In the genomic region with DNA sequence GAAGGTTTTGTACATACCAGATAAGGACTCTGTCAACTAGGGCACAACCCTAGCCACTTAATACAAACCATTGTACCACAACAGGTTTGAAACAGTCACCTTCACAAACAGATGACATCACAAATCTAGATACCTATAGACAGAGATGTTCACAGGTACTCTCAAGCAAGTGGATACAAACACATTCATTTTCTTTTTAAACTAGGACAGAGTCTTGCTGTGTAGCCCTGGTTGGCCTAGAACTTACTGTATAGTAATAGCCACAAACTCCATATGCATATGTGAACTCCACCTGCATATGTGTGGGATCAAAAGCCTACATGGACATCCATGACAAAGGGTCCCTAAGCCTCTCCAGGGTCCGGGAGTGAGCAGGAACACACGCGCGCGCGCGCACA, we compare ENCODE assay signal across 8 mouse cellular contexts. TPM values are rescaled to one million over a fixed set of nuclear protein-coding genes. Genes with fewer than 3 reads are reported as not detected.
DNase-seq lines count a peak whose midpoint lies in the region; ATAC-seq and TF ChIP-seq lines count a peak whose summit lies in the region.

A gene (plus strand): TSS at position 301 of the 398 bp plus-strand sequence.

- H3K79me2 ChIP-seq in heart, adult 2 months (replicated peaks; ENCODE audit: control insufficient read depth, insufficient read depth, low read length): no peaks in the 10 kb centered on the region

- intact Hi-C loops in heart, adult 2 months (cut with DNase I): no loop called here
- intact Hi-C loops in heart, postnatal 10 days (cut with DNase I): no loop called here

- H3K4me3 ChIP-seq in heart, adult 2 months: peak within 1 kb of the TSS; percentile 52
- H3K4me3 ChIP-seq in limb, embryonic 11.5 days (ENCODE audit: low read depth, low read length): peak within 1 kb of the TSS; percentile 74
- peak within 1 kb of the TSS; percentile 68 for H3K4me3 ChIP-seq in stomach, postnatal 0 days (ENCODE audit: low read depth, low read length)

- no peak for TF ChIP-seq CTCF in heart, adult 2 months (IDR thresholded peaks at IDR 0.05)
- TF ChIP-seq CTCF in stomach, postnatal 0 days (IDR thresholded peaks at IDR 0.05; ENCODE audit: low read depth): no peak

- 4% methylated on average over 7 of the region's 7 CpGs for WGBS in heart, adult 2 months
- 9% methylated on average over 7 of the region's 7 CpGs for WGBS in limb, embryonic 11.5 days
- WGBS in stomach, postnatal 0 days: 0% methylated on average over 2 of the region's 7 CpGs

- no peaks in the 10 kb centered on the region for H3K36me3 ChIP-seq in heart, adult 2 months (ENCODE audit: control insufficient read depth, insufficient read depth, low read length)
- H3K36me3 ChIP-seq in limb, embryonic 11.5 days (ENCODE audit: control insufficient read depth, insufficient read depth, low read length): no peaks in the 10 kb centered on the region
- no peaks in the 10 kb centered on the region for H3K36me3 ChIP-seq in stomach, postnatal 0 days (ENCODE audit: control insufficient read depth, insufficient read depth, low read length)

- H3K9me3 ChIP-seq in limb, embryonic 11.5 days (ENCODE audit: control insufficient read depth, low read length): no peaks in the 10 kb centered on the region
- H3K9me3 ChIP-seq in stomach, postnatal 0 days (ENCODE audit: control insufficient read depth, low read length): no peaks in the 10 kb centered on the region

- peak within 1 kb of the TSS; percentile 35; the same call in 1 of the 2 replicates for H3K9ac ChIP-seq in heart, adult 2 months (ENCODE audit: low read depth, low read length)
- peak within 1 kb of the TSS; percentile 67 for H3K9ac ChIP-seq in limb, embryonic 11.5 days (ENCODE audit: low read length)
- H3K9ac ChIP-seq in stomach, postnatal 0 days (ENCODE audit: low read length): peak within 1 kb of the TSS; percentile 80

- no peak for DNase-seq in heart, adult 2 months
- no peak for DNase-seq in heart, postnatal 10 days
- no peak for DNase-seq in urinary bladder, adult 2 months (ENCODE audit: low spot score)
- DNase-seq in urinary bladder, postnatal 36 days (ENCODE audit: low spot score in 2 of 2): no peak
- no peak for DNase-seq in limb, embryonic 11.5 days (ENCODE audit: low spot score)
- DNase-seq in stomach, postnatal 0 days (ENCODE audit: low spot score): no peak
- no peak for DNase-seq in urinary bladder, postnatal 4 days (ENCODE audit: low spot score in 2 of 2)
- no peak for DNase-seq in retina, postnatal 1 day

- ATAC-seq in limb, embryonic 11.5 days (ENCODE audit: insufficient number of reproducible peaks, low FRiP score, low TSS enrichment, low read depth): no peak
- ATAC-seq in stomach, postnatal 0 days (ENCODE audit: low FRiP score, low TSS enrichment): peak; percentile 9

- TF ChIP-seq EP300 in heart, adult 2 months (IDR thresholded peaks at IDR 0.05; ENCODE audit: insufficient read depth, low read depth, low read length): no peak
- TF ChIP-seq EP300 in stomach, postnatal 0 days (optimal IDR thresholded peaks at IDR 0.05): no peak

- H3K27me3 ChIP-seq in heart, adult 2 months (ENCODE audit: control insufficient read depth, insufficient read depth, low read length): peaks cover 3% of the 10 kb centered on the region; the same call in 1 of the 2 replicates
- no peaks in the 10 kb centered on the region; the same call in 1 of the 2 replicates for H3K27me3 ChIP-seq in limb, embryonic 11.5 days (ENCODE audit: control insufficient read depth, insufficient read depth, low read length)
- H3K27me3 ChIP-seq in stomach, postnatal 0 days (ENCODE audit: control insufficient read depth, insufficient read depth, low read length): no peaks in the 10 kb centered on the region

- H3K4me1 ChIP-seq in heart, adult 2 months (ENCODE audit: control insufficient read depth, insufficient read depth, low read length): no peaks in the 10 kb centered on the region
- H3K4me1 ChIP-seq in limb, embryonic 11.5 days (ENCODE audit: control insufficient read depth, insufficient read depth, low read length): peaks cover 2% of the 10 kb centered on the region; the same call in 1 of the 2 replicates
- no peaks in the 10 kb centered on the region for H3K4me1 ChIP-seq in stomach, postnatal 0 days (replicated peaks; ENCODE audit: control insufficient read depth, insufficient read depth)

- peak within 1 kb of the TSS; percentile 95 for H3K4me2 ChIP-seq in limb, embryonic 11.5 days (ENCODE audit: low read depth, severe bottlenecking)
- peak within 1 kb of the TSS; percentile 81 for H3K4me2 ChIP-seq in stomach, postnatal 0 days (replicated peaks; ENCODE audit: low read depth)

- TF ChIP-seq POLR2A in heart, adult 2 months (IDR thresholded peaks at IDR 0.05; ENCODE audit: insufficient read depth, low read depth, low read length): no peak

- H3K27ac ChIP-seq in heart, adult 2 months: no peak within 1 kb of the TSS
- 0 out of 2 replicates have a peak within 1 kb of the TSS, but pooled peaks have one; percentile 21 for H3K27ac ChIP-seq in limb, embryonic 11.5 days (replicated peaks; ENCODE audit: low read depth, low read length)
- peak within 1 kb of the TSS; percentile 93 for H3K27ac ChIP-seq in stomach, postnatal 0 days (replicated peaks)

RNA-seq across cellular contexts. Expression of the gene that starts here (rescaled TPM):
- 1 to 10 TPM in 1 of 2 experiments, under 1 TPM in 1; 0.68 to 1.2 TPM for total RNA-seq in heart, adult 2 months (2021)
- 1.8 and 1.9 TPM in 2 replicates for polyA plus RNA-seq in heart, adult 2 months (2012; rRNA removed)
- 1 to 10 TPM; 1.1 to 1.9 TPM for total RNA-seq in heart, postnatal 10 days (2021)
- 13.3 and 16.1 TPM in 2 replicates for polyA plus RNA-seq in urinary bladder, adult 2 months (2012; rRNA removed)
- 6.0 and 7.4 TPM in 2 replicates for polyA plus RNA-seq in limb, embryonic 11.5 days (2014; fragmentation: Nextera tagmentation; extraction: Ambion mirVana)
- 14.2 and 20.1 TPM in 2 replicates for polyA plus RNA-seq in stomach, postnatal 0 days (2015; fragmentation: Nextera tagmentation; extraction: Ambion mirVana)
